Comparison of ENCODE assay signal across 18 mouse cellular contexts in the genomic region with DNA sequence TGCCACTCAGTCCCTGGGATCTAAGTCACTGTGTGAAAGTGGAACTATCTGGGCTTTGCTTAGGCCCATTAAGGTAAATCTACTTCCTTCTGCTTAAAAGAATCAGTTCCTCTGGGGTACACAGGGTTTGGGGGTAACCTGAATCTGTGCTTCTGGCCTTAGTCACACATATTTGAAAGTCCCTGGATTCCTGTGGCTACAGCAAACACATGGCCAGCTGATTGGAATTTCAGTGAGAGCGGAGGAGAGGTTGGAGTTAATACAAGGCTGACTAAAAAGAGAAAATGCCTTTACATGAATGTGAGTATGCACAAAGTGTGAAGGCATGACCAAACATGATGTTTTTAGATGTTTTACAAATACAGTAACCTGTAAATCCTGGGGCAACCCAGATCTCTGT. TPM values are rescaled to one million over a fixed set of nuclear protein-coding genes. Genes with fewer than 3 reads are reported as not detected.
"Had no signal": no experiment of that assay in that cellular context is flagged by ENCODE, and none has a peak within 500 bp of the region (broad histone marks: within the 10 kb centered on the region; RNA-seq: fewer than 3 reads in every experiment).

No protein-coding gene starts in this region.

- H3K9ac ChIP-seq: kidney, embryonic 15.5 days; limb, embryonic 13.5 days; liver, embryonic 12.5 days; liver, embryonic 15.5 days; midbrain, embryonic 12.5 days had no signal

- H3K27ac ChIP-seq: kidney, embryonic 15.5 days; layer of hippocampus, adult 2 months; limb, embryonic 10.5 days; limb, embryonic 13.5 days; liver, embryonic 12.5 days; liver, embryonic 15.5 days; macrophage; midbrain, embryonic 12.5 days had no signal

- DNase-seq: kidney, adult 11 months; kidney, adult 8-10 months; kidney, postnatal 10 days; liver; lung, adult 18-20 months; lung, postnatal 14 days; thymus, adult 18-20 months; thymus, postnatal 36 days had no signal

- H3K9me3 ChIP-seq: liver, embryonic 15.5 days had no signal

- H3K36me3 ChIP-seq: kidney, embryonic 15.5 days; limb, embryonic 10.5 days; limb, embryonic 13.5 days; liver, embryonic 12.5 days; liver, embryonic 15.5 days; midbrain, embryonic 12.5 days had no signal

- H3K27me3 ChIP-seq: kidney, embryonic 15.5 days; liver, embryonic 12.5 days; liver, embryonic 15.5 days; midbrain, embryonic 12.5 days had no signal

- ATAC-seq: liver, embryonic 12.5 days; midbrain, embryonic 16.5 days had no signal

- H3K4me1 ChIP-seq: kidney, embryonic 15.5 days; limb, embryonic 13.5 days; liver, embryonic 12.5 days; liver, embryonic 15.5 days; midbrain, embryonic 12.5 days had no signal

- H3K4me2 ChIP-seq: kidney, embryonic 15.5 days; limb, embryonic 13.5 days; liver, embryonic 12.5 days; liver, embryonic 15.5 days; midbrain, embryonic 12.5 days had no signal

- H3K4me3 ChIP-seq: kidney, embryonic 15.5 days; layer of hippocampus, adult 2 months; limb, embryonic 10.5 days; limb, embryonic 13.5 days; liver, embryonic 12.5 days; liver, embryonic 15.5 days; midbrain, embryonic 12.5 days had no signal

RNA-seq across cellular contexts. Expression of a gene that starts 23.6 kb away (rescaled TPM):
- polyA plus RNA-seq: liver, embryonic 12.5 days; macrophage had no signal

RNA-seq across cellular contexts. Expression of a gene that starts 35.1 kb away (rescaled TPM):
- polyA plus RNA-seq: limb, embryonic 13.5 days; macrophage; midbrain, embryonic 12.5 days; midbrain, embryonic 16.5 days; neural tube, embryonic 14.5 days had no signal
